Mouse (Mus musculus) cerebellum, adult 2 months (tissue): ENCODE results near the gene Ccdc87.

ENCODE experiments used
- CTCF ChIP-seq: fragments of 200-500 bp; IDR thresholded peaks from 2 replicates; pipeline ENCODE4 v1.5.1; 2011; ENCODE audit warnings: low read depth, mild to moderate bottlenecking, control low read depth, low read length, moderate library complexity, borderline replicate concordance; ENCODE audit not compliant: insufficient read depth
- POLR2A ChIP-seq: fragments of 200-500 bp; IDR thresholded peaks from 2 replicates; pipeline ENCODE4 v1.6.1; 2011; ENCODE audit warnings: low read length, control low read depth, borderline replicate concordance; ENCODE audit not compliant: insufficient read depth

GRCm38 (mm10) chr19:4833977-4834376, 5.2 kb upstream of the Ccdc87 start:
- TF ChIP-seq CTCF, result no peak
- no peak for TF ChIP-seq POLR2A
